Mouse (Mus musculus): ENCODE measurements at regions not wholly inside any gene's neighbourhood (a gene's known extent, or its start where the extent isn't known, plus 50 kb on each side); places are given as distances from the start of the nearest gene placed in this dataset.
A peak's percentile ranks its signal among the peaks of the same experiment; 100 is the strongest.
"Not testable (repeated sequence)": the region's sequence is repeated elsewhere in the genome, so short reads cannot be mapped to it uniquely, and the experiment has no call there.

- no peak for DNase-seq
These were observed 146.8 kb upstream of the Mocs1 start for GRCm38 (mm10) chr17:49281344-49281743.

- DNase-seq, result no peak
These were observed 145.7 kb upstream of the Mocs1 start for GRCm38 (mm10) chr17:49282498-49282897.

GRCm38 (mm10) chr17:49283491-49283890 lies 144.7 kb upstream of the Mocs1 start:
- no peak for DNase-seq

GRCm38 (mm10) chr17:49291636-49292035 lies 136.5 kb upstream of the Mocs1 start:
- DNase-seq, result no peak

- no peak for DNase-seq
These were observed 123.7 kb upstream of the Mocs1 start for GRCm38 (mm10) chr17:49304461-49304860.

- DNase-seq, result peak; percentile 47
These were observed 123.0 kb upstream of the Mocs1 start for GRCm38 (mm10) chr17:49305116-49305515.

GRCm38 (mm10) chr17:49309079-49309478 lies 119.1 kb upstream of the Mocs1 start:
- DNase-seq, result peak; percentile 38

- no peak for DNase-seq
These were observed 114.0 kb upstream of the Mocs1 start for GRCm38 (mm10) chr17:49314196-49314595.

GRCm38 (mm10) chr17:49327524-49327923 lies 100.6 kb upstream of the Mocs1 start:
- no peak for DNase-seq

GRCm38 (mm10) chr17:49335318-49335717 lies 92.8 kb upstream of the Mocs1 start:
- no peak for DNase-seq

- no peak for DNase-seq
These were observed 90.3 kb upstream of the Mocs1 start for GRCm38 (mm10) chr17:49337881-49338280.

GRCm38 (mm10) chr17:49342636-49343035 lies 85.5 kb upstream of the Mocs1 start:
- peak; percentile 31 for DNase-seq

GRCm38 (mm10) chr17:49346701-49347100 lies 81.5 kb upstream of the Mocs1 start:
- no peak for DNase-seq

- DNase-seq, result no peak
These were observed 78.8 kb upstream of the Mocs1 start for GRCm38 (mm10) chr17:49349328-49349727.

GRCm38 (mm10) chr17:49359212-49359611 lies 69.0 kb upstream of the Mocs1 start:
- DNase-seq, result no peak

GRCm38 (mm10) chr17:49360251-49360650 lies 67.9 kb upstream of the Mocs1 start:
- DNase-seq, result not testable (repeated sequence)

GRCm38 (mm10) chr17:49367791-49368190 lies 60.4 kb upstream of the Mocs1 start:
- no peak for DNase-seq

GRCm38 (mm10) chr17:49368476-49369269 lies 59.5 kb upstream of the Mocs1 start:
- DNase-seq, result no peak

- no peak for DNase-seq
These were observed 50.5 kb upstream of the Mocs1 start for GRCm38 (mm10) chr17:49377626-49378025.
